Mouse (Mus musculus): Measurements from ENCODE around the gene Hspbap1. TPM values are rescaled to one million over a fixed set of nuclear protein-coding genes. Genes with fewer than 3 reads are reported as not detected.

Gene Hspbap1
- polyA plus RNA-seq, 1 experiment from 2014 or later = 30.4 TPM

DNA sequence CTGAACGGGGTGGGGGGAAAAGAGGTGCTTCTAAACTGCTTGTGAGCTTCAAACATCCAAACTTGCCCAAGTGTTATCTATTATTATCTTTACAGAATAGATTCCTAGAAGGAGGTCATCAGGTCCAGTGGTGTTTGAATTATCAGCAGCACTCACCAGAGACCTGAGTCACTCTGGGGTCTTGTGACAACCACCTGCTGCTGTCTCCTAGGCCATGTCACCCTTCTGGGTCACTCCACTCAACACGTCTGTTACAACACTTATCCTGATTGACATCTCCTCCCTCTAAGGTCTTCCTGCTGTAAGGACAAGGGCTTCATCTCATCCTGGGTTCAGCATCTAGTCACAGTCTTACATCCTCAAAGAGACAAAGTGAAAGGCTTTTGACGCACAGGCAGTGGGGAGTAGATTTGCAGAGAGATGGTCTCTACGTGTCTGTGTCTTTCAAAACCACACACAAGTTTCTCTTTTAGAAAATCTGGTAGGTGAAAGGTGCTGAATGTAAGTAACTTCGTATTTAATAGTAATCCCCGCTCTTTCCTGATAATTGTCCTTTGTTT lies 21.9 kb downstream of the Hspbap1 start:
- no peak overlapping the region for H3K4me2 ChIP-seq
- H3K4me3 ChIP-seq (ENCODE audit: low read depth, low read length) = no peak overlapping the region
- ATAC-seq (replicated peaks; ENCODE audit: low FRiP score) = no peak
- 76% methylated on average over 6 of the region's 6 CpGs for WGBS
- no peak overlapping the region for H3K27ac ChIP-seq (ENCODE audit: low read depth, low read length)
- DNase-seq (ENCODE audit: low spot score) = no peak
- no peaks in the 10 kb centered on the region for H3K9me3 ChIP-seq (ENCODE audit: control insufficient read depth, low read length)
- H3K9ac ChIP-seq (ENCODE audit: low read depth, low read length) = no peak overlapping the region
- H3K27me3 ChIP-seq (replicated peaks; ENCODE audit: control insufficient read depth, insufficient read depth, low read length) = no peaks in the 10 kb centered on the region
- 0 out of 2 replicates have a peak, but pooled peaks cover 2% of the 10 kb centered on the region for H3K4me1 ChIP-seq (replicated peaks; ENCODE audit: control insufficient read depth, insufficient read depth, low read length)
- H3K36me3 ChIP-seq (ENCODE audit: control insufficient read depth, insufficient read depth, low read length) = peaks cover 5% of the 10 kb centered on the region; the same call in 1 of the 2 replicates

DNA sequence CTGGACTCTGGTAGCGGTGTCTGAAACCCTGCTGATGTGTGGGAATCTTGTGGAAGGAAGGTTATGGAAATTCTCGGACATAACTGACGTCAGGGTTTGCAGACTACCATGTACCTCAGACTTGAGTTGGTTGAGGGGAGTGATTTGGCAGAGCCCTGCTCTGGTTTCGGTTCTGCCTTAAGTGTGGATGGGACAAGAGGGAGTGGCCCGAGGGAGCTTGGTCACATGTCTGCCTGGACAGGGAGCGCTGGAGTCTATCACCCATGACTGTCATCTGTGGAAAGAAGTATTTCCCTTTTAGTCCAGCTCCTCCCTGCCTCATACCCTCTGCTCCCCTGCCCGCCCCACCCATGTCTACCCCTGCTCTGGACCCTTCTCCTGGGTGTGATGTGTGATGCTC lies 32.0 kb downstream of the Hspbap1 start:
- no peak overlapping the region for H3K4me3 ChIP-seq (ENCODE audit: low read depth, low read length)
- DNase-seq (ENCODE audit: low spot score) (no peak), ATAC-seq (replicated peaks; ENCODE audit: low FRiP score) (no peak)
- peaks cover 3% of the 10 kb centered on the region; the same call in 1 of the 2 replicates for H3K9me3 ChIP-seq (ENCODE audit: control insufficient read depth, low read length)
- no peaks in the 10 kb centered on the region for H3K27me3 ChIP-seq (replicated peaks; ENCODE audit: control insufficient read depth, insufficient read depth, low read length)
- no peak overlapping the region for H3K4me2 ChIP-seq
- peaks cover 4% of the 10 kb centered on the region; the same call in 1 of the 2 replicates for H3K4me1 ChIP-seq (replicated peaks; ENCODE audit: control insufficient read depth, insufficient read depth, low read length)
- WGBS = 85% methylated on average over 7 of the region's 7 CpGs
- no peak overlapping the region for H3K9ac ChIP-seq (ENCODE audit: low read depth, low read length)
- H3K36me3 ChIP-seq (ENCODE audit: control insufficient read depth, insufficient read depth, low read length) = peaks cover 4% of the 10 kb centered on the region; the same call in 1 of the 2 replicates
- no peak overlapping the region for H3K27ac ChIP-seq (ENCODE audit: low read depth, low read length)

DNA sequence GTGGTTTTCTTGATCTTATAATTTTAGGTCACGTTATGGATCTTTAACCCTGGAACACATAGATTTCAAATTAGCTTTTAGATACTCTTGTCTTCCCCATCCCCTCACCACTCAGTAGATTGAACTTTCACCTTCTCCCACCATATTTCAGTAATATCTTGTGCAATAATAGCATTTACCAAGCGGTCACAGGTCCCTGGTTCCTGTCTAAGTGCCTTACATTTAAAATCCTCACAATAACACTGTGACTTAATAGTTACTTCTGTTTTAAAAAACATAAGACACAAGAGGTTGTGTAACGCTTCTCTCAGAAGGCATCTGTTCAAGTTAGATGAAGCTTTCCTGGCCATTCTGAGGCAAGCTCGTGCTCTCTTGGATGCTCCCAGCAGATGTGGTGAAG lies 33.5 kb downstream of the Hspbap1 start:
- H3K27ac ChIP-seq (ENCODE audit: low read depth, low read length) = no peak overlapping the region
- ATAC-seq (replicated peaks; ENCODE audit: low FRiP score) = no peak

DNA sequence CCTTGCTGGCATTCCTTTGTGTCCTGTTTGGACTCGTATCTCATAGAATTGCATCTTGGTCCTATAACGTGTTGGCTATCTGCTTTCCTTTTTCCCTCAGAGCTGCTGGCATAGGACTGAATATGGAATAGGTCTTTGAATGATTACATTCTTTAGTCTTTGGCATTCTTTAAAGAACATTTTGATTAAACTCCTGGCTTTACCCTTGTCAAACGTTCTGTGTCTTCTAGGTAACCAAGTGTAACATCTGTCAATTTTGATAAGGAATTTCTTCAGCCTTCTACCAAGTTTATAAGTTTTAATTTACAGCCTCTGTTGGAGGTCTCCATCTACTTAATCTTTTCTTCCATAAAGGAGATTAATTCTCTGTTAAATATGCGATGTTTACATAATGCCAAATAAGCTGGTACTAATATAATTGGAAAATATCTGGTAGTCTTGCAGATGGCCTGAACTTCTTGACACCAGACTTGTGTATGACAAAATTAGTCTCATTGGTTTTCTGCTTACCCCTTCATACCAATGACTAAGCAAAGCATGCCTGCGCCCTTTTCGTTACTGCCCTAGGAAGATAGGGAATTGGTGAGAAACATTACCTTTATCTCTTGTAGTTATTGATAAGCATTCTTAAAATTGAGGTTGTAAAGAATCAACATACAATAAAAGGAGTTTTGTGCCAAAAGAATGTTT lies 36.9 kb downstream of the Hspbap1 start:
- WGBS = 57% methylated on average over 6 of the region's 6 CpGs
- peak overlapping the region; percentile 23; the same call in 1 of the 2 replicates for H3K9ac ChIP-seq (ENCODE audit: low read depth, low read length)
- peaks cover 5% of the 10 kb centered on the region; the same call in 1 of the 2 replicates for H3K36me3 ChIP-seq (ENCODE audit: control insufficient read depth, insufficient read depth, low read length)
- no peaks in the 10 kb centered on the region for H3K9me3 ChIP-seq (ENCODE audit: control insufficient read depth, low read length)
- H3K4me1 ChIP-seq (replicated peaks; ENCODE audit: control insufficient read depth, insufficient read depth, low read length) = peaks cover 4% of the 10 kb centered on the region; the same call in 1 of the 2 replicates
- ATAC-seq (replicated peaks; ENCODE audit: low FRiP score) = peak; percentile 91
- H3K4me3 ChIP-seq (ENCODE audit: low read depth, low read length) = no peak overlapping the region
- H3K27me3 ChIP-seq (replicated peaks; ENCODE audit: control insufficient read depth, insufficient read depth, low read length) = no peaks in the 10 kb centered on the region
- DNase-seq (ENCODE audit: low spot score) = no peak
- peak overlapping the region; percentile 94 for H3K27ac ChIP-seq (ENCODE audit: low read depth, low read length)
- H3K4me2 ChIP-seq = peak overlapping the region; percentile 35

More for the DNA sequence above, 33.5 kb downstream of the Hspbap1 start:
- no peak for DNase-seq (ENCODE audit: low spot score)
- no peaks in the 10 kb centered on the region for H3K27me3 ChIP-seq (replicated peaks; ENCODE audit: control insufficient read depth, insufficient read depth, low read length)
- H3K36me3 ChIP-seq (ENCODE audit: control insufficient read depth, insufficient read depth, low read length) = peaks cover 4% of the 10 kb centered on the region; the same call in 1 of the 2 replicates
- peaks cover 3% of the 10 kb centered on the region; the same call in 1 of the 2 replicates for H3K9me3 ChIP-seq (ENCODE audit: control insufficient read depth, low read length)
- WGBS = 87% methylated on average over 4 of the region's 4 CpGs
- no peak overlapping the region for H3K9ac ChIP-seq (ENCODE audit: low read depth, low read length)
- peaks cover 4% of the 10 kb centered on the region; the same call in 1 of the 2 replicates for H3K4me1 ChIP-seq (replicated peaks; ENCODE audit: control insufficient read depth, insufficient read depth, low read length)
- H3K4me2 ChIP-seq = no peak overlapping the region
- H3K4me3 ChIP-seq (ENCODE audit: low read depth, low read length) = no peak overlapping the region

DNA sequence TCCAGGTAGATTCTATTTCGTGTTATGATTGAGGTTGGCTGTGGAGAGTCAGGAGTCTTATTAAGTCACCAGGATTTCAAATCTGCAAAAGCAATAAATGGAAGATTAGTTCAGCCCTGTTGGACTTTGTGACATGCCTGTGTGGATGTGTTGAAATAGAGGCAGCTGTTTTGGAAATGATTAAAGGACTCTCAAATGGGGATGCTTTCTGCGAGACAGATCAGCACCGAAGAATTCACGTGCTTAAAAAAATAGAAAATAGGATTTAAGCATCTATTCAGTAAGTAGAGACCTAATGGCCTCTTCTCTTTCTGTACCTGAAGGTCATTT lies 37.5 kb downstream of the Hspbap1 start:
- Histone ChIP-seq H3K4me2 (peak overlapping the region; percentile 27), H3K27ac (ENCODE audit: low read depth, low read length) (peak overlapping the region; percentile 94), H3K9me3 (ENCODE audit: control insufficient read depth, low read length) (no peaks in the 10 kb centered on the region), H3K4me3 (ENCODE audit: low read depth, low read length) (no peak overlapping the region), H3K36me3 (ENCODE audit: control insufficient read depth, insufficient read depth, low read length) (peaks cover 5% of the 10 kb centered on the region; the same call in 1 of the 2 replicates), H3K9ac (ENCODE audit: low read depth, low read length) (no peak overlapping the region), H3K4me1 (replicated peaks; ENCODE audit: control insufficient read depth, insufficient read depth, low read length) (peaks cover 4% of the 10 kb centered on the region; the same call in 1 of the 2 replicates), H3K27me3 (replicated peaks; ENCODE audit: control insufficient read depth, insufficient read depth, low read length) (no peaks in the 10 kb centered on the region)
- peak; percentile 65; the same call in 1 of the 2 replicates for ATAC-seq (replicated peaks; ENCODE audit: low FRiP score)
- no peak for DNase-seq (ENCODE audit: low spot score)
- WGBS = 73% methylated on average over 4 of the region's 4 CpGs

DNA sequence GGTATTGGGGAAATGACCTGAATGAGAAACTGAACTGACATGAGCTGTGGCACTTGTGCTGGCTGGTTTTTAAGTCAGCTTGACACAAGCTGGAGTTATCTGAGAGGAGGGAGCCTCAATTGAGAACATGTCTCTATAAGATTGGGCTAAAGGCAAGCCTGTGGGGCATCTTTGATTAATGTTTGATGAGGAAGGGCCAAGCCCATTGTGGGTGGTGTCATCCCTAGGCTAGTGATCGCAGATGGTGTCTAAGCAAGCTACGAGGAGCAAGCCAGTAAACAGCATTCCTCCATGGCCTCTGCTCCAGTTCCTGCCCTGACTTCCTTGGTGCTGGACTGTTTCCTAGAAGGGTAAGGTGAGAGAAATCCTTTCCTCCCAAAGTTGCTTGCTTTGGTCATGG lies 38.7 kb downstream of the Hspbap1 start:
- Histone ChIP-seq H3K4me2 (peak overlapping the region; percentile 44), H3K9me3 (ENCODE audit: control insufficient read depth, low read length) (no peaks in the 10 kb centered on the region), H3K4me1 (replicated peaks; ENCODE audit: control insufficient read depth, insufficient read depth, low read length) (peaks cover 4% of the 10 kb centered on the region; the same call in 1 of the 2 replicates), H3K27ac (ENCODE audit: low read depth, low read length) (peak overlapping the region; percentile 44), H3K9ac (ENCODE audit: low read depth, low read length) (no peak overlapping the region), H3K4me3 (ENCODE audit: low read depth, low read length) (0 out of 2 replicates have a peak overlapping the region, but pooled peaks have one; percentile 2), H3K36me3 (ENCODE audit: control insufficient read depth, insufficient read depth, low read length) (peaks cover 5% of the 10 kb centered on the region; the same call in 1 of the 2 replicates), H3K27me3 (replicated peaks; ENCODE audit: control insufficient read depth, insufficient read depth, low read length) (no peaks in the 10 kb centered on the region)
- WGBS = 92% methylated on average over 2 of the region's 2 CpGs
- DNase-seq (ENCODE audit: low spot score) (no peak), ATAC-seq (replicated peaks; ENCODE audit: low FRiP score) (peak; percentile 65)

DNA sequence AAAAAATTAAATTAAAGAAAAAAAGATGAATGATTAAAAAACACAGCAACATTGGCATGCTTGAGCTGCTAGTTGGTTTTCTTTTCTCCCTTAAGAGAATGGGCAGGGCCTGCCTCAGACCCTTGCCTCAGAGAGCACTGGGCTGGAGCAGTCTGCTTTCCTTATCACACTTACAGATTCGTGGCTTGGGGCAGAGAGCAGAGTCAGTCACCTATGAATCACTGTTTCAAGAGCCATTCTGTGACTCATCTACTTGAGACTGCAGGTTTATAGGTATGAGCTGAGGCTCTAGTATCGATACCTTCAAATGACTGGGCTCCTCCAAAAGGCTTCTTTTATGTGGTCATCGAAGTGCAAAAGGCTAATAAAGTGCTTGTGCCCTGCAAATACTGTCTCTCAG lies 42.9 kb downstream of the Hspbap1 start:
- 68% methylated on average over 3 of the region's 3 CpGs for WGBS
- Histone ChIP-seq H3K9ac (ENCODE audit: low read depth, low read length) (no peak overlapping the region), H3K36me3 (ENCODE audit: control insufficient read depth, insufficient read depth, low read length) (peaks cover 5% of the 10 kb centered on the region), H3K27me3 (replicated peaks; ENCODE audit: control insufficient read depth, insufficient read depth, low read length) (no peaks in the 10 kb centered on the region), H3K4me2 (no peak overlapping the region), H3K27ac (ENCODE audit: low read depth, low read length) (no peak overlapping the region), H3K4me1 (replicated peaks; ENCODE audit: control insufficient read depth, insufficient read depth, low read length) (no peaks in the 10 kb centered on the region), H3K4me3 (ENCODE audit: low read depth, low read length) (no peak overlapping the region), H3K9me3 (ENCODE audit: control insufficient read depth, low read length) (no peaks in the 10 kb centered on the region)
- ATAC-seq (replicated peaks; ENCODE audit: low FRiP score) (no peak), DNase-seq (ENCODE audit: low spot score) (no peak)

DNA sequence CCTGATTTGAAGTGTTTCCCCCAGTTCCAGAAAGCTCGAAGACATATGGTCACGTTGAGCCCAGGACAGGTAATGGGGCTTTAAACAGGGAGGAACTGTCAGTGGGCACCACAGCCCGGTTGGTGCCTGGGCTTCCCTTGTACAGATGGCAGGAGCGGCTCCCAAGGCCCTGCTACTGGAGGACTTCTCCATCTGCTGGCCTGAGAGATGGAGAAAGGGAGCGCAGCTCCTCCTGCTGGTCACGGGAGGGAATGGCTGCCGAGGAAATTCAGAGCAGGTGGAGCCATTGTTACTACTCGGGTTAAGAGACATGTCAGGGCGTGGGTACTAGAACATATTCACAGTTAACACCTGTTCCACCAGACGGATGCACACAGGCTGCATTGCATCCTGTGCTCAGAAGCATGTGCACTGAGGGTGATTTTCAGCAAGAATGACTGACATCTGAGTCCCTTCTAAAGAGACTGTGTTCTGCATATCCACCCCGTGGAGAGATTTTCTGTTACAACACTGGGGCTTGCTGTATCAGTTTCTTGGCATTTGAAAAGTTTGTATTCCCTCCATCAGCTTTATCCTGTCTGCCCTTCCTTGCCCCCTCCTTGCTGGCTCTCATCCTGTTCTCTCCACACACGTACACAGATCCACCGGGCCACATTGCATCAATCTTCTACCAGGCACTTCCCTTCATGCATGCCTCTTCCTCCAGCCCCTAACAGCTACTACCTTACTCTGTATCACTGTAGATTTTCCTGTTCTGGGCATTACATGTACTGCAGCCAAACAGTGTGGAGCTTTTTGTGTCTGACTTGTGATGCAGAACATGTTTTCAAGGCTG lies 47.3 kb downstream of the Hspbap1 start:
- H3K9ac ChIP-seq (ENCODE audit: low read depth, low read length) = no peak overlapping the region
- H3K4me2 ChIP-seq = no peak overlapping the region
- H3K9me3 ChIP-seq (ENCODE audit: control insufficient read depth, low read length) = no peaks in the 10 kb centered on the region
- no peaks in the 10 kb centered on the region for H3K27me3 ChIP-seq (replicated peaks; ENCODE audit: control insufficient read depth, insufficient read depth, low read length)
- 44% methylated on average over 13 of the region's 13 CpGs for whole genome bisulfite sequencing
- H3K4me3 ChIP-seq (ENCODE audit: low read depth, low read length) = no peak overlapping the region
- H3K36me3 ChIP-seq (ENCODE audit: control insufficient read depth, insufficient read depth, low read length) = peaks cover 6% of the 10 kb centered on the region
- DNase-seq (ENCODE audit: low spot score) (peak; percentile 76), ATAC-seq (replicated peaks; ENCODE audit: low FRiP score) (peak; percentile 74)
- H3K4me1 ChIP-seq (replicated peaks; ENCODE audit: control insufficient read depth, insufficient read depth, low read length) = no peaks in the 10 kb centered on the region
- H3K27ac ChIP-seq (ENCODE audit: low read depth, low read length) = no peak overlapping the region
